Mouse (Mus musculus) E14TG2a.4 (cell line): ENCODE data around the gene Ntrk3.
A peak's percentile ranks its signal among the peaks of the same experiment; 100 is the strongest.

Experiments used
- H3K27me3 ChIP-seq: 2 replicates; pipeline ENCODE4 v1.6.1; 2014; ENCODE audit warnings: low read length, control low read depth; ENCODE audit not compliant: insufficient read depth
- H3K36me3 ChIP-seq: 2 replicates; pipeline ENCODE4 v1.6.1; 2014; ENCODE audit warnings: low read length, control low read depth; ENCODE audit not compliant: insufficient read depth
- H3K4me1 ChIP-seq: replicated peaks from 2 replicates; pipeline ENCODE4 v1.6.1; 2014; ENCODE audit warnings: low read depth, low read length, control low read depth
- H3K4me3 ChIP-seq: replicated peaks from 2 replicates; pipeline ENCODE4 v1.5.1; 2014; ENCODE audit warnings: mild to moderate bottlenecking, low read length
- H3K9me3 ChIP-seq: 2 replicates; pipeline ENCODE4 v1.6.1; 2014; ENCODE audit warnings: low read length, control low read depth
- CTCF ChIP-seq: conservative IDR thresholded peaks from 2 replicates; pipeline ENCODE4 v1.5.1; 2014; ENCODE audit warnings: low read length
- NANOG ChIP-seq: IDR thresholded peaks from 2 replicates; pipeline ENCODE4 v1.6.1; 2014; ENCODE audit warnings: borderline replicate concordance, low read length, mixed read lengths
- POU5F1 ChIP-seq: IDR thresholded peaks from 2 replicates; pipeline ENCODE4 v1.6.1; 2014; ENCODE audit warnings: low read length, borderline replicate concordance

The Ntrk3 gene

GRCm38 (mm10) chr7:78707122-78707521 lies 30.7 kb downstream of the Ntrk3 start:
- Histone ChIP-seq H3K4me3 (no peak overlapping the region), H3K9me3 (no peaks in the 10 kb centered on the region; the same call in 1 of the 2 replicates)
- TF ChIP-seq POU5F1 (no peak), CTCF (no peak), NANOG (no peak)

GRCm38 (mm10) chr7:78702676-78703075 lies 35.1 kb downstream of the Ntrk3 start:
- H3K36me3 ChIP-seq: no peaks in the 10 kb centered on the region
- no peaks in the 10 kb centered on the region for H3K4me1 ChIP-seq
- no peak for TF ChIP-seq POU5F1
- no peak for TF ChIP-seq CTCF
- TF ChIP-seq NANOG: no peak
- H3K27me3 ChIP-seq: no peaks in the 10 kb centered on the region; the same call in 1 of the 2 replicates
- no peaks in the 10 kb centered on the region; the same call in 1 of the 2 replicates for H3K9me3 ChIP-seq
- no peak overlapping the region for H3K4me3 ChIP-seq

More at GRCm38 (mm10) chr7:78707122-78707521, 30.7 kb downstream of the Ntrk3 start:
- Histone ChIP-seq H3K4me1 (no peaks in the 10 kb centered on the region), H3K27me3 (no peaks in the 10 kb centered on the region; the same call in 1 of the 2 replicates), H3K36me3 (no peaks in the 10 kb centered on the region)

GRCm38 (mm10) chr7:78695200-78695599 lies 42.6 kb downstream of the Ntrk3 start:
- Histone ChIP-seq H3K4me1 (no peaks in the 10 kb centered on the region), H3K9me3 (no peaks in the 10 kb centered on the region), H3K4me3 (no peak overlapping the region), H3K36me3 (no peaks in the 10 kb centered on the region), H3K27me3 (no peaks in the 10 kb centered on the region)
- no peak for TF ChIP-seq POU5F1
- no peak for TF ChIP-seq NANOG

GRCm38 (mm10) chr7:78693148-78693547 lies 44.7 kb downstream of the Ntrk3 start:
- Histone ChIP-seq H3K4me1 (no peaks in the 10 kb centered on the region), H3K9me3 (no peaks in the 10 kb centered on the region), H3K27me3 (no peaks in the 10 kb centered on the region), H3K36me3 (no peaks in the 10 kb centered on the region), H3K4me3 (no peak overlapping the region)
- TF ChIP-seq NANOG (no peak), CTCF (no peak), POU5F1 (no peak)

GRCm38 (mm10) chr7:78690956-78691355 lies 46.9 kb downstream of the Ntrk3 start:
- H3K36me3 ChIP-seq: no peaks in the 10 kb centered on the region
- no peaks in the 10 kb centered on the region for H3K9me3 ChIP-seq
- no peak overlapping the region for H3K4me3 ChIP-seq
- no peaks in the 10 kb centered on the region for H3K4me1 ChIP-seq
- TF ChIP-seq NANOG: no peak
- H3K27me3 ChIP-seq: no peaks in the 10 kb centered on the region

GRCm38 (mm10) chr7:78684943-78685342 lies 52.9 kb downstream of the Ntrk3 start:
- no peaks in the 10 kb centered on the region for H3K4me1 ChIP-seq
- H3K9me3 ChIP-seq: no peaks in the 10 kb centered on the region
- TF ChIP-seq NANOG (no peak), CTCF (no peak), POU5F1 (no peak)
- no peaks in the 10 kb centered on the region for H3K36me3 ChIP-seq
- H3K27me3 ChIP-seq: no peaks in the 10 kb centered on the region
- no peak overlapping the region for H3K4me3 ChIP-seq

GRCm38 (mm10) chr7:78680871-78681270 lies 56.9 kb downstream of the Ntrk3 start:
- Histone ChIP-seq H3K4me1 (no peaks in the 10 kb centered on the region), H3K27me3 (no peaks in the 10 kb centered on the region), H3K4me3 (no peak overlapping the region), H3K9me3 (no peaks in the 10 kb centered on the region), H3K36me3 (no peaks in the 10 kb centered on the region)
- TF ChIP-seq POU5F1 (no peak), CTCF (no peak), NANOG (no peak)

- Histone ChIP-seq H3K4me3 (no peak overlapping the region), H3K36me3 (no peaks in the 10 kb centered on the region), H3K9me3 (no peaks in the 10 kb centered on the region), H3K27me3 (no peaks in the 10 kb centered on the region), H3K4me1 (no peaks in the 10 kb centered on the region)
- TF ChIP-seq NANOG: no peak
- TF ChIP-seq POU5F1: no peak
- TF ChIP-seq CTCF: no peak
These were observed 68.4 kb downstream of the Ntrk3 start for GRCm38 (mm10) chr7:78669407-78669806.

GRCm38 (mm10) chr7:78668916-78669315 lies 68.9 kb downstream of the Ntrk3 start:
- no peaks in the 10 kb centered on the region for H3K9me3 ChIP-seq
- no peaks in the 10 kb centered on the region for H3K4me1 ChIP-seq
- no peaks in the 10 kb centered on the region for H3K27me3 ChIP-seq
- peak; percentile 16; the same call in 1 of the 2 replicates for TF ChIP-seq CTCF
- TF ChIP-seq NANOG: no peak
- no peaks in the 10 kb centered on the region for H3K36me3 ChIP-seq
- H3K4me3 ChIP-seq: no peak overlapping the region
